Mouse (Mus musculus): ENCODE data around the gene Cldn7.

GRCm38 (mm10) chr11:69960616-69961015 is 4.0 kb upstream of the Cldn7 start:
- TF ChIP-seq CTCF (IDR thresholded peaks at IDR 0.05; ENCODE audit: borderline replicate concordance, extremely low read depth, insufficient read depth, insufficient read length) (peak; percentile 37; the same call in 1 of the 2 replicates), POLR2A (IDR thresholded peaks at IDR 0.05; ENCODE audit: borderline replicate concordance, extremely low read depth, insufficient read depth, insufficient read length, poor library complexity, severe bottlenecking) (no peak)

Measured in brain, embryonic 14.5 days (tissue).